Mouse (Mus musculus): ENCODE measurements around the gene Ubiad1.

DNA sequence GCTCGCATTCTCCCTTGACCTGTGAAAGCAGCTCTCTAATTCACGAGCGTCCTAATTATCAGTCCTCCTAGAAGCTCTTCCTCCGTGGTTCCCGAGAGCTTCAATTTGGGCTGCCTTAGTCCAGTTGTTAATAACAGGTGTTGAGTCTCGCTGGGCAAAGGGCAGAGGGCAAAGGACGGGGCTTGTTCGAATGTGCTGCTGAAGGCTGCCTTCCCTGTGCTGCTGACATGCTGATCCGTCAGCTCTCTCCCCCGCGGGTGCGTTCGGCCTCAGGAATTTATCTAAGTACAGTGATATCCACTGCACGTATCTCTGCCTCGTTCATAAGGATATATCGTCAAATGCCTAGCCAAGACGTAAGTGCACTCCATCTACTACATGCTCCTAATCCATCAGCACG, 11.2 kb downstream of the Ubiad1 start:
- TF ChIP-seq CTCF (IDR thresholded peaks at IDR 0.05; ENCODE audit: borderline replicate concordance, extremely low read depth, insufficient read depth, insufficient read length) (no peak), POLR2A (IDR thresholded peaks at IDR 0.05; ENCODE audit: borderline replicate concordance, extremely low read depth, insufficient read depth, insufficient read length, poor library complexity, severe bottlenecking) (no peak)
